Mouse (Mus musculus) T-cell, adult 66 days (primary cell): Measurements from ENCODE around the gene Cst3. TPM values are rescaled to one million over a fixed set of nuclear protein-coding genes. Genes with fewer than 3 reads are reported as not detected.

Source experiments
- total RNA-seq, 2 experiments: library from RNA; stranded (reverse); gene quantifications; 3 replicates in 1 of 2; 4 replicates in 1 of 2; pipeline ENCODE4 v1.2.4; 2023

Cst3 gene
- total RNA-seq, result 10 to 100 TPM; 66.1 to 78.2 TPM

GRCm38 (mm10) chr2:148875335-148875811, at the start of gene Cst3:
Gene Cst3 (minus strand): TSS chr2:148875692.

GRCm38 (mm10) chr2:148864966-148865365, 10.5 kb downstream of the Cst3 start, which contains the start of gene 9230104L09Rik:
Gene 9230104L09Rik (minus strand): TSS chr2:148865038.

GRCm38 (mm10) chr2:148834912-148835311, 40.6 kb downstream of the Cst3 start, which contains the start of gene Cst9:
Gene Cst9 (plus strand): TSS chr2:148835147.

Other genes starting within 250 kb of the Cst3 start
- gene Nxt1, start 203.1 kb downstream of the Cst3 start, total RNA-seq, result 10 to 100 TPM; 17.2 to 21.2 TPM
- 1 to 10 TPM; 9.5 to 9.9 TPM for gene Gzf1, start 194.7 kb downstream of the Cst3 start, total RNA-seq
- 1 to 10 TPM in 1 of 2 experiments, under 1 TPM in 1; 0.77 to 1.1 TPM for gene Napb, start 143.2 kb downstream of the Cst3 start, total RNA-seq
- gene Cstl1, start 125.3 kb downstream of the Cst3 start, total RNA-seq, result not detected
- not detected for gene Cst11, start 104.2 kb downstream of the Cst3 start, total RNA-seq
- not detected for gene 8030411F24Rik, start 93.7 kb downstream of the Cst3 start, total RNA-seq
- gene Cst12, start 86.3 kb downstream of the Cst3 start, total RNA-seq, result not detected
- gene Cst8, start 76.9 kb downstream of the Cst3 start, total RNA-seq, result not detected
- gene Cst13, start 55.6 kb downstream of the Cst3 start, total RNA-seq, result not detected
- not detected for gene Cst9, start 40.5 kb downstream of the Cst3 start, total RNA-seq
- not detected for gene 9230104L09Rik, start 10.7 kb downstream of the Cst3 start, total RNA-seq
- not detected for gene Gm1330, start 127.6 kb upstream of the Cst3 start, total RNA-seq
- gene Gm10750, start 141.5 kb upstream of the Cst3 start, total RNA-seq, result not detected